Mouse (Mus musculus): Measurements from ENCODE around the gene Tab2.
"Not testable (repeated sequence)": the region's sequence is repeated elsewhere in the genome, so short reads cannot be mapped to it uniquely, and the experiment has no call there.

Gene Tab2

GRCm38 (mm10) chr10:7888256-7888868, 67.7 kb downstream of the Tab2 start:
- no peak for DNase-seq

GRCm38 (mm10) chr10:7883524-7883923, 72.5 kb downstream of the Tab2 start:
- peak; percentile 90 to 93 for DNase-seq

GRCm38 (mm10) chr10:7881971-7882370, 74.1 kb downstream of the Tab2 start:
- DNase-seq, result no peak

- not testable (repeated sequence) for DNase-seq
Measured at GRCm38 (mm10) chr10:7880283-7880682, 75.7 kb downstream of the Tab2 start.

GRCm38 (mm10) chr10:7874194-7874593, 81.8 kb downstream of the Tab2 start:
- no peak for DNase-seq

- DNase-seq, result peak in 1 of 2 experiments; percentile 26
Measured at GRCm38 (mm10) chr10:7871381-7872020, 84.5 kb downstream of the Tab2 start.

- peak; percentile 60 to 61 for DNase-seq
Measured at GRCm38 (mm10) chr10:7870571-7871315, 85.3 kb downstream of the Tab2 start.

- no peak for DNase-seq
Measured at GRCm38 (mm10) chr10:7869746-7870145, 86.3 kb downstream of the Tab2 start.

- no peak for DNase-seq
Measured at GRCm38 (mm10) chr10:7867666-7868030, 88.4 kb downstream of the Tab2 start.

- DNase-seq, result peak; percentile 57 to 68
Measured at GRCm38 (mm10) chr10:7866762-7867665, 89.0 kb downstream of the Tab2 start.

- peak; percentile 61 to 71 for DNase-seq
Measured at GRCm38 (mm10) chr10:7864806-7865205, 91.2 kb downstream of the Tab2 start.

- peak in 1 of 2 experiments; percentile 13 for DNase-seq
Measured at GRCm38 (mm10) chr10:7864184-7864583, 91.8 kb downstream of the Tab2 start.

- DNase-seq, result no peak
Measured at GRCm38 (mm10) chr10:7863411-7863810, 92.6 kb downstream of the Tab2 start.

GRCm38 (mm10) chr10:7861937-7862657, 93.9 kb downstream of the Tab2 start:
- DNase-seq, result peak; percentile 38 to 59

- peak; percentile 40 to 58 for DNase-seq
Measured at GRCm38 (mm10) chr10:7861259-7861936, 94.6 kb downstream of the Tab2 start.

GRCm38 (mm10) chr10:7860494-7860893, 95.5 kb downstream of the Tab2 start:
- no peak for DNase-seq
